Mouse (Mus musculus) thymus, postnatal 0 days (tissue): ENCODE data around the gene Abca7. TPM values are rescaled to one million over a fixed set of nuclear protein-coding genes. Genes with fewer than 3 reads are reported as not detected.

Experiments used
- DNase-seq: peaks from one replicate; pipeline ENCODE4 v3.0.0-alpha.2; 2015; ENCODE audit warnings: low spot score
- polyA plus RNA-seq: library from polyadenylated mRNA; unstranded; fragments of >200 nt; fragmentation: Nextera tagmentation; extraction: Ambion mirVana; gene quantifications from 2 replicates; pipeline ENCODE4 v1.2.1, GENCODE M21; 2015

The Abca7 gene
- polyA plus RNA-seq, 1 experiment from 2014 or later: 5.8 TPM

DNA sequence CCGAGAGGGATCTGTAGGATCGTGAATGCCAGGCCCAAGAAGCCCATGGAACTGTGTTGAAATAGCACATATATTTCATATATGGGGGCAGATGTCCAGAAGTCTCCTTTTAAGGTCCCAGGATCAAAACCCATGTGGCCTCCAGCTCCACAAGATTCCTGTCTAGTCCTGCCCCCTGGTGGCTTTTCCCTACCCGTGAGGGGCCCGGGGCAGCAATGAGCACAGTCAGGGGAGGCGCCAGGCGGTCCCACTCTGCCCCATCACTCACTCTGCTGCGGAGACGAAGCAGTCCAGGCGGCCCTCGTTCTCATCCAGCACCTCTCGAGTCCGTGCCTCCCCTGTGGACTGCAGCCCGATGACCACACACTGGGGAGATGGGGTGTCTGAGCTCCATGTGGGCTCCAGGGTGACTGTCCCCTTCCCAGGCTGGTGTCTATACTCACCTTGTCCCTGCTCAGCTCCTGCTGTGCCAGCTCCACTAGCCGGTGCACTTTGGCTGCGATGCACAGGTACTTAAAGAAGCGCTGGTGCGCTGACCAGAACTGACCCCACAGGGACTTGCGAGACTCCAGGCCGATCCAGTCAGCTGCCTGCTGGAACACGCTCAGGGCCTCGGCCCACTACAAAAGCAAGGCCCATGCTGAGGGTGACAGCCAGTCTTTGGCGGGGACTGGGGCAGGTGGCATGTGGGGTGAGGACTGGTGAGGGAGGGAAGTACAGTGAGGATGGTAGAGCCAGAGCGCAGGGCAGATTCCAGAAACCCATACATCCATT is 67.8 kb downstream of the Abca7 start:
- peak; percentile 24 for DNase-seq

Other genes with a start within 250 kb of the Abca7 start
- gene Polrmt, start 249.9 kb upstream of the Abca7 start, polyA plus RNA-seq: 35.2 and 39.5 TPM in 2 replicates
- gene Fgf22, start 241.4 kb upstream of the Abca7 start, polyA plus RNA-seq: 0.23 TPM in 1 of 2 replicates, not detected in the other
- gene Rnf126, start 229.5 kb upstream of the Abca7 start, polyA plus RNA-seq: 74.1 and 80.0 TPM in 2 replicates
- gene Fstl3, start 219.2 kb upstream of the Abca7 start, polyA plus RNA-seq: 5.4 and 6.0 TPM in 2 replicates
- gene Prss57, start 205.5 kb upstream of the Abca7 start, polyA plus RNA-seq: 31.6 and 32.5 TPM in 2 replicates
- gene Palm, start 202.9 kb upstream of the Abca7 start, polyA plus RNA-seq: 50.5 and 51.3 TPM in 2 replicates
- gene Misp, start 175.5 kb upstream of the Abca7 start, polyA plus RNA-seq: 7.5 and 10.5 TPM in 2 replicates
- gene Ptbp1, start 142.1 kb upstream of the Abca7 start, polyA plus RNA-seq: 217 and 246 TPM in 2 replicates
- 1.7 TPM in 2 replicates for gene Prtn3, start 122.0 kb upstream of the Abca7 start, polyA plus RNA-seq
- 3.3 and 3.4 TPM in 2 replicates for gene Plppr3, start 121.9 kb upstream of the Abca7 start, polyA plus RNA-seq
- gene Elane, start 110.2 kb upstream of the Abca7 start, polyA plus RNA-seq: 0.30 and 0.74 TPM in 2 replicates
- 4.2 TPM in 1 of 2 replicates, not detected in the other for gene Cfd, start 105.6 kb upstream of the Abca7 start, polyA plus RNA-seq
- gene Med16, start 87.6 kb upstream of the Abca7 start, polyA plus RNA-seq: 32.6 and 39.1 TPM in 2 replicates
- gene Gm26602, start 85.6 kb upstream of the Abca7 start, polyA plus RNA-seq: 5.3 and 15.5 TPM in 2 replicates
- 0.48 and 1.2 TPM in 2 replicates for gene Kiss1r, start 79.5 kb upstream of the Abca7 start, polyA plus RNA-seq
- 129 and 131 TPM in 2 replicates for gene R3hdm4, start 75.3 kb upstream of the Abca7 start, polyA plus RNA-seq
- 3.7 TPM in 2 replicates for gene Arid3a, start 69.5 kb upstream of the Abca7 start, polyA plus RNA-seq
- gene Wdr18, start 36.3 kb upstream of the Abca7 start, polyA plus RNA-seq: 77.5 and 85.8 TPM in 2 replicates
- gene Grin3b, start 25.8 kb upstream of the Abca7 start, polyA plus RNA-seq: 0.09 and 0.20 TPM in 2 replicates
- 19.4 and 25.8 TPM in 2 replicates for gene Tmem259, start 12.2 kb upstream of the Abca7 start, polyA plus RNA-seq
- 137 and 152 TPM in 2 replicates for gene Cnn2, start 7.9 kb upstream of the Abca7 start, polyA plus RNA-seq
- gene Arhgap45, start 20.2 kb downstream of the Abca7 start, polyA plus RNA-seq: 179 and 206 TPM in 2 replicates
- gene Polr2e, start 43.3 kb downstream of the Abca7 start, polyA plus RNA-seq: 153 and 158 TPM in 2 replicates
- 640 and 681 TPM in 2 replicates for gene Gpx4, start 50.7 kb downstream of the Abca7 start, polyA plus RNA-seq
- 18.3 and 19.7 TPM in 2 replicates for gene Sbno2, start 109.1 kb downstream of the Abca7 start, polyA plus RNA-seq
- gene Stk11, start 119.3 kb downstream of the Abca7 start, polyA plus RNA-seq: 18.2 and 23.2 TPM in 2 replicates
- 588 TPM in 2 replicates for gene Atp5d, start 142.1 kb downstream of the Abca7 start, polyA plus RNA-seq
- gene Cbarp, start 144.3 kb downstream of the Abca7 start, polyA plus RNA-seq: 3.5 and 4.3 TPM in 2 replicates
- 13.1 and 18.8 TPM in 2 replicates for gene Midn, start 151.8 kb downstream of the Abca7 start, polyA plus RNA-seq
- gene Cirbp, start 169.5 kb downstream of the Abca7 start, polyA plus RNA-seq: 226 and 376 TPM in 2 replicates
- gene 1600002K03Rik, start 176.4 kb downstream of the Abca7 start, polyA plus RNA-seq: 15.3 and 15.4 TPM in 2 replicates
- gene Efna2, start 183.0 kb downstream of the Abca7 start, polyA plus RNA-seq: 1.2 and 1.6 TPM in 2 replicates
- gene Mum1, start 229.9 kb downstream of the Abca7 start, polyA plus RNA-seq: 70.8 and 72.4 TPM in 2 replicates